Mouse (Mus musculus): ENCODE results near the gene Tbx6. TPM values are rescaled to one million over a fixed set of nuclear protein-coding genes. Genes with fewer than 3 reads are reported as not detected.

The Tbx6 gene
- polyA plus RNA-seq (2012; rRNA removed) = 1.3 and 1.4 TPM in 2 replicates

DNA sequence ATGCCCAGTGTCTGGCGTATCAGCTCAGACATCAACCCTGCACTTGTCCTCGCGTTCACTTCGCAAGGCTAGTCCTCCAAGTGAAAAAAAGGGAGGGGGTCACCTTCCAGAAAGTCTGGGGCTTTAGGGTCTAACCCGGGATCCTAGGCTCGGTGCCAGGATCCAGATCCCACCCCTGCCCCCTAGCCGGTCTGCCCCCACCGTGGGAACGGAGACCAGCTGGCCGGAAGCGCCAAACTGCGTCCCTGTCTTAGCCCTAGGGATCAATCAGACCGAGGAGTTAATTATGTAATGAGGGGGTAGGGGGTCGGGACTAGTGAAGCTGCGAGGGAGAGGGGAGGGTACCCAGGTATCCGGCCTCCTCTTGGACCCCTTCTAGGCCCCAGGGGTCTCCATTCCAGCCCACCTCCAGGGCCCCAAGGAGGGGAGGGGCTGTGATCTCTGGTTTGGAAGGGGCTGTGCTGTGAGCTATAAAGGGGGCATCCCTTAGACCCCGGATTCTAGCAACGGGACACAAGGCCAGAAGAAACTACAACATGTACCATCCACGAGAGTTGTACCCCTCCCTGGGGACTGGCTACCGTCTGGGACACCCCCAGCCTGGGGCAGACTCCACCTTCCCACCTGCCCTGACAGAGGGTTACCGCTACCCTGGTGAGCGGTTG is at the start of gene Tbx6:
TSS of gene Tbx6 (plus strand) at position 513 of the 665 bp plus-strand sequence.
- no peak for DNase-seq (ENCODE audit: low spot score)

- no peak for DNase-seq (ENCODE audit: low spot score)
Observed at GRCm38 (mm10) chr7:126736122-126736521, 45.2 kb upstream of the Tbx6 start.

- DNase-seq (ENCODE audit: low spot score) = no peak
Observed at GRCm38 (mm10) chr7:126739551-126739950, 41.7 kb upstream of the Tbx6 start.

GRCm38 (mm10) chr7:126740132-126740735 is 41.0 kb upstream of the Tbx6 start:
- DNase-seq (ENCODE audit: low spot score) = no peak

DNA sequence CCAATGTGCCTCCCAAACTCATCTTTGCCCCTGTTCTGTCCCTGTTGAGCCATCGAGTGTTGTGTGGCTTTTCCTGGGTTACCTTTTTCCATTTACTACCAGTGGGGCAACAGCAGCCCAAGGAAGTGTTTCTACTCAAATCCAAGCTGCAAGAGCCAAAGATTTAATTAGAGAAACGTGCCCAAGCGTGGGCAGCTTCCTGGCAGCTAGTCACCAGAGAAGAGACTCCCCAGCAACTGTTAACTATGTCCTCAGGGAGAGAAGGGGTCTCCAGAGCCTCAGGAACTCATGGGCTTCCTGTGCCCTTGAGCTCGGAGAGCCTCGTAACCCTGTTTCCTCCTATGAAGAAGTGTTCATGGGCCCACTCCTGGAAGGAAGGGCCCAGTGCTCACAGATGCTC is 40.3 kb upstream of the Tbx6 start:
- DNase-seq (ENCODE audit: low spot score) = no peak

DNA sequence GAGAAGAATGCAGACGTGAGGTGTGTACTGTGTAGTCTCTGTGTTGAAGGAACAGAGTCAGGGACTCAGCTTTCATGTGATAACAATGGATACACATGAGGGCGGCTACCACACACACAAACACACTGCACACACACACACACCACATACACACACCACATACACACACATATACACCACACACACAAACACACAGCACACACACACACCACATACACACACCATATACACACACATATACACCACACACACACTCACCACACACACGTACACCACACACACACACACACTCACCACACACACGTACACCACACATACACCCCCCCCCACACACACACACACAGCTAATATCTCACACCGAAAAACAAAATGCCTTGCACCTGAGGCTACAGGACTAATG is 39.8 kb upstream of the Tbx6 start:
- no peak for DNase-seq (ENCODE audit: low spot score)

GRCm38 (mm10) chr7:126741964-126742482 is 39.3 kb upstream of the Tbx6 start:
- no peak for DNase-seq (ENCODE audit: low spot score)

DNA sequence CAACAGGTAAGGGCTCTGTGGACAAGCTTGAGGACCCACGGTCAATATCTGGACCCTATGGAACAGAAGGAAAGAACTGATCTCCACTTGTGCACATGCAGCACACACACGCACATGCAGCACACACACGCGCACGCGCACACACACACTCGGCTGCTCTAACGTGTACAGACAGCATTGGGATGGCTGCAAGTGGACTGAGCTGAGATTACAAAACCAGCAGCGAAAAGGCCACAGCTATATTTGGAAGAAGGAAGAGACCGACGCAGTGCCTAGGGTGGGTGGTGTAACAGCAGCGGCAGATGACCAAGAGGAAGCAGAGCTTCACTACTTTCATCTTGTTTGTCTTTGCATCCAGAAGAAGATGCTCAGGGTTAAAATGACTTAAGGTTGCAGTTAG is 35.2 kb upstream of the Tbx6 start:
- no peak for DNase-seq (ENCODE audit: low spot score)

DNA sequence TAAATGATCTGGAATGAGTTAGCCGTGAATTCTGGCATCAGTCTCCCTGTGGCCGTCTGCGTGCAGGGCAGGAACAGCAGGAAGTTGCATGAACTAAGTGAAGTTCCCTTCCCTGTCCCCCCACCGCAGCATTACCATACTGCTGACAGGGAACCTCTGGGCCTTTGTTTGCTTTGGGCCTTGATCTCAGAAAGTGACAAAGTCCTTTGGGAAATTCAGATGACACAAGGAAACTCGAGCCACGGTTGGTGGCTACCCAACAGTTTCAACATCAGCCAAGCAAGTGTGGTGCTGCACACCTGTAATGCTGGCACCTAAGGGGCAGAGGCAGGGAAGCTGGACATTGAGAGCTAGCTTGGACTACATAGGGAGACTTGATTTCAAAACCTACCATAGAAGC is 34.5 kb upstream of the Tbx6 start:
- no peak for DNase-seq (ENCODE audit: low spot score)

GRCm38 (mm10) chr7:126748824-126749223 is 32.5 kb upstream of the Tbx6 start:
- DNase-seq (ENCODE audit: low spot score) = no peak

DNA sequence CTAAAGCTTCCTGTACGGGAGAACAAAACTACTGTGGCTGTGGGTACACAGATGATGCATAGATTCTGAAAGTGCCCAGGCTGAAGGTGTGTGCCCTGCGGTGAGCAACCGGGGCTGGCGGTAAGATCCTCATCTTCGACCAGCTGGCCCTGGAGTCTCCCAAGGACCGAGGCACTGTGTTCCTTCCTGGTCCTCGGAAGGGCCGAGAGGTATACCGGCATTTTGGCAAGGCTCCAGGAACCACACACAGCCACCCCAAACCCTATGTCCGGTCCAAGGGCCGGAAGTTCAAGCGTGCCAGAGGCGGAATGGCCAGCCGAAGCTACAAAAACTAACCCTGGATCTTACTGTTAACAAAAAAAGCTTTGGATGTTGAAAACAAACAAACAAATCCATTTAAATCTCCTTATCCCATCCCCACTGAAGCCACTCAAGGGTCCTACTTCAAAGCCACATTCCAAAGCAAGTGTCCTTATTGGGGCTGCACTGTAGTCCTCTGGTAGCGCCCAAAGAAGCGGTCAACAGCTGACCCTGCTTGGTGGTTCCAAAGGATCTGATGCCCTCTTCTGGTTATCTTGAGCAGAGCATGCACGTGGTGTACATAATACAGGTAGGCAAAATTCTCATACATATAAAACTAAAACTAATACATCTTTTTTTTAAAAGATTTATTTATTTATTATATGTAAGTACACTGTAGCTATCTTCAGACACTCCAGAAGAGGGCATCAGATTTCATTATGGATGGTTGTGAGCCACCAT is 31.5 kb upstream of the Tbx6 start:
- no peak for DNase-seq (ENCODE audit: low spot score)

DNA sequence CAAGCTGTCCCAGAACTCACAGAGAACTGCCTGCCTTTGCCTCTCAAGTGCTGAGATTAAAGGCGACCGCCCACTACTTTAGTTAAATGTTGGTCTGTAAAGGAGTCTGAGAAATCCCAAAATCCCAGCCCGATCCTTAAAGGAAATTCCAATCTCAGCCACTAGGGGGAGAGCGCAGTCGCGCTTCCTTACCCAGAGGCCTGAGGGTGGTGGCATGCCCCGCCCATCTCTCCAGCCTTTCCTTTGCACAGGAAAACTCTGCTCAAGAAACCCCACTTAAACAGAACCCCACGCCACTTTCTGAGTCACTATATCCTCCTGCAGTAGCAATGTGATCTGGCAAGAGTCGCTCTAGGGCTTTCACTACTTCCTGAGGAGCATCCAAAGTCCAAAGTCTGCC is 26.4 kb upstream of the Tbx6 start:
- no peak for DNase-seq (ENCODE audit: low spot score)

- no peak for DNase-seq (ENCODE audit: low spot score)
Observed at GRCm38 (mm10) chr7:126758539-126758938, 22.7 kb upstream of the Tbx6 start.

DNA sequence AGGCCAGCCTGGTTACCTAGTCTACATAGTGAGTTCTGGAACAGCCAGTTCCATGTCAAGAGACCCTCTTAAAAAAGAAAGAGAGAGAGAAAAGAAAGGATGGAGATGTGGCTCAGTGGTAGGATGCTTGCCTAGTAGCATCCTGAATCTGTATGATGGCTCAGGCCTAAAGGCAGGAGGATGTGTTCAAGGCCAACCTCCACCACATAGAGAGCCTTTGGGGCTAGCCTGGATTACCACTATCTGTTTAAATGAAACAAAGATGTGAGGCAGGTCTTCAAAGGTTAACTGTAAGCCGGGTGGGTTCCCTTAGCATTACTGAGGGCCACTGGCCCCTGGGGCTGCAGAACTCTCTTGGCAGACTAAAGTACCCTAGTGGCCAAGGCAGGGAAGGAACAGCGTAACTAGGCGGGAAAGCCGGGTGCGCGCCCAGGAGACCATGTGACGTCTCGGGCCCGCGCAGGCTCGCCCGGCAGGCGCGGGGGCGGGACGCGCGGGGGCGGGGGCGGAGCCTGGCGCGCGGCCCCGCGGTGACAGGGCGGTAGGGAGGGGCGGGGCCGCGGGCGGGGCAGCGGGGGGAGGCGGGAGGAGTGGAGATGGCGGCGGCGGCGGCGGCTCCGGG is 22.1 kb upstream of the Tbx6 start, which contains the start of gene Mapk3:
TSS of gene Mapk3 (plus strand) at position 552 of the 622 bp plus-strand sequence.
- peak; percentile 76 for DNase-seq (ENCODE audit: low spot score)

DNA sequence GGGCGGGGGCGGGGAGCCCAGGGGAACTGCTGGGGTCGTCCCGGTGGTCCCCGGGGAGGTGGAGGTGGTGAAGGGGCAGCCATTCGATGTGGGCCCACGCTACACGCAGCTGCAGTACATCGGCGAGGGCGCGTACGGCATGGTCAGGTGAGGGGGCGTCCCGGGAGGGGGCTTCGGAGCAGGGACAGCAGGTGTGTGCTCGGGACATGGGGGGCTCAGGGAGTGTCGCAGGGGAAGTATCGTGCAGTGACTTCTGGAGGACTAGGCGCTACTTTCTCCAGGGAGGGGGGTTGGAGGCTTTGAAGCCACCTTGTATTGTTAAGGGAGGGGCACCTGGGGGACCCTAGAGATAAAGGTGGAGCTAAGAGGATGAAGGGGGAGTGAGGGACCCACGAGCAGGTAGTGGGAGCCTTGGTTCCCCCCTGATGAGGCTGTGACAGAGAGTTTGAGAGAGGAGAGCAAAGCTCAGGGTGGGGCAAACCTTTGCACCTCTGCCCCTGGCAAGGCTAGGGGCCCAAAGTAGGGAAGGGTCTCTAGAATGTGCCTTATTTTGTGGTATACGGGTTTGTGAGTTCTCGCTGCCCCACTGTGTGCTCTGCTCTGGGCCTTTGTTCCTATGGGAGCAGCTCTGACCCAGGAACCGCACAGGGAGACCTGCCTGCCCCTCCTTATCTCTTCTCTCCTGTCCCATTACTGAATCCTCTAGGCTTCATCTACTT is 21.5 kb upstream of the Tbx6 start:
- no peak for DNase-seq (ENCODE audit: low spot score)

DNA sequence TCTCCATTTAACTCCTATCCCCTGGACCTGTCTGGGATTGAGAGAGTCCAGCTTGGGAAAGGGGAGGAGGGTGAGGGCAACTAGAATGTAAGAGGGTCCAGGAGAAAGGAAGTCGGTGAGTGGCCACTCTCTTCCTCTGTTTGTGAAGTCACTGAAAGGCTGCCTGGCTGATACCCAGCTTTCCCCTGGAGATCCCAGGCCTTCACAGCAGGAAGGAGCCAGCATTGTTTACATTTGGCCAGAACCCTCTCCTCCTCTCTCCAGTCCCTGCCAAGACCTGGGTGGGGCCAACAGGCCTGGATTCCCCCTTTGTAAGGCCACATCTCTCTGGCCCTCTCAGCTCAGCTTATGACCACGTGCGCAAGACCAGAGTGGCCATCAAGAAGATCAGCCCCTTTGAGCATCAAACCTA is 20.9 kb upstream of the Tbx6 start:
- DNase-seq (ENCODE audit: low spot score) = no peak

GRCm38 (mm10) chr7:126760956-126761355 is 20.3 kb upstream of the Tbx6 start:
- no peak for DNase-seq (ENCODE audit: low spot score)

GRCm38 (mm10) chr7:126761529-126762067 is 19.7 kb upstream of the Tbx6 start:
- DNase-seq (ENCODE audit: low spot score) = no peak

GRCm38 (mm10) chr7:126762471-126763008 is 18.7 kb upstream of the Tbx6 start:
- DNase-seq (ENCODE audit: low spot score) = no peak

GRCm38 (mm10) chr7:126765540-126765939 is 15.7 kb upstream of the Tbx6 start:
- DNase-seq (ENCODE audit: low spot score) = no peak

DNA sequence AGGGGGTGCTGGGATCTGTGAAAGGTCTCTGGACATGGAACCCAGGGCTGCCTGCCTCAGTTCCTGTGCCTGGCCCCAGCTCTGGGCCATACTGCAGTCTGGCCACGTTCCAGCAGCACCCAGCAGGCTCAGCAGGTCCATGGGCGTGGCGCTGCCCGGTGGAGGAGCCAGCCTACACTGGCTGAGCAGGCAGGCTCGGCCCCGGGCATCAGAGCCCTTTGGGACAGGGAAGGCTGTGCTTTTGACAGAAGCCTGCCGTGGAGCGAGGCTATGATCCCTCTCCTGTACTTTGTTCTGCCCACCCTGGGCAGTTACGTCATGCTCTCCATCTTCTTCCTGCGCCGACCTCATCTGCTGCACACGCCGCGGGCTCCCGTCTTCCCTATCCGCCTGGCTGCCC is 15.1 kb upstream of the Tbx6 start, which contains the start of gene Gdpd3:
TSS of gene Gdpd3 (plus strand) at position 134 of the 400 bp plus-strand sequence.
- no peak for DNase-seq (ENCODE audit: low spot score)

Measured in urinary bladder, adult 2 months (tissue).